Mouse (Mus musculus): ENCODE data around the gene Ift140.

- peak; percentile 85 for TF ChIP-seq POLR2A (IDR thresholded peaks at IDR 0.05; ENCODE audit: insufficient read depth, low read depth, low read length)
- peak; percentile 57 for TF ChIP-seq CTCF (IDR thresholded peaks at IDR 0.05)
- 0 out of 2 replicates have a peak, but pooled peaks have one; percentile 16 for TF ChIP-seq EP300 (IDR thresholded peaks at IDR 0.05; ENCODE audit: insufficient read depth, low read depth, low read length)
Observed at GRCm38 (mm10) chr17:25016292-25017132, 627 bp downstream of the Ift140 start.
